Mouse (Mus musculus) hindbrain, embryonic 14.5 days (tissue): Measurements from ENCODE around the gene Dab1. TPM values are rescaled to one million over a fixed set of nuclear protein-coding genes. Genes with fewer than 3 reads are reported as not detected.
A peak's percentile ranks its signal among the peaks of the same experiment; 100 is the strongest.

ENCODE experiments used
- ATAC-seq: fragments of 200-750 bp; cut with Nextera tagmentation; 2 replicates; pipeline ENCODE4 v1.8.0; 2017; ENCODE audit warnings: moderate number of reproducible peaks, mild to moderate bottlenecking, moderate TSS enrichment, moderate library complexity; ENCODE audit not compliant: low FRiP score
- DNase-seq: peaks from one replicate; pipeline ENCODE4 v3.0.0-alpha.2; 2015; ENCODE audit warnings: low spot score
- H3K27ac ChIP-seq: fragments of 300-500 bp; sonication (generic); 2 replicates; pipeline ENCODE4 v1.5.1; 2014; ENCODE audit warnings: mild to moderate bottlenecking, moderate library complexity
- H3K27me3 ChIP-seq: fragments of 300-500 bp; sonication (generic); 2 replicates; pipeline ENCODE4 v1.6.1; 2014; ENCODE audit warnings: mild to moderate bottlenecking, low read length, mixed read lengths; ENCODE audit not compliant: control insufficient read depth, insufficient read depth
- H3K36me3 ChIP-seq: fragments of 300-500 bp; sonication (generic); replicated peaks from 2 replicates; pipeline ENCODE4 v1.6.1; 2014; ENCODE audit not compliant: control insufficient read depth, insufficient read depth
- H3K4me1 ChIP-seq: fragments of 300-500 bp; sonication (generic); replicated peaks from 2 replicates; pipeline ENCODE4 v1.6.1; 2014; ENCODE audit warnings: antibody characterized with exemption, low read length, mixed read lengths; ENCODE audit not compliant: control insufficient read depth, insufficient read depth
- H3K4me2 ChIP-seq: fragments of 300-500 bp; sonication (generic); replicated peaks from 2 replicates; pipeline ENCODE4 v1.6.1; 2014; ENCODE audit warnings: mild to moderate bottlenecking, moderate library complexity
- H3K4me3 ChIP-seq: fragments of 300-500 bp; sonication (generic); replicated peaks from 2 replicates; pipeline ENCODE4 v1.5.1; 2014; ENCODE audit warnings: mild to moderate bottlenecking, low read length
- H3K9ac ChIP-seq: fragments of 300-500 bp; sonication (generic); 2 replicates; pipeline ENCODE4 v1.6.1; 2014
- H3K9me3 ChIP-seq: fragments of 300-500 bp; sonication (generic); 2 replicates; pipeline ENCODE4 v1.6.1; 2016; ENCODE audit warnings: low read length; ENCODE audit not compliant: control insufficient read depth
- WGBS: fragments of 180-500 bp; shearing (Covaris S2); extraction: QIAGEN DNeasy Blood & Tissue Kit; methylation state at CpG from one replicate; pipeline ENCODE4 v1.1.7; 2014; 5-methylcytosine and 5-hydroxymethylcytosine counted together
- polyA plus RNA-seq: library from polyadenylated mRNA; unstranded; fragments of >200 nt; fragmentation: Nextera tagmentation; extraction: Ambion mirVana; gene quantifications from 2 replicates; pipeline ENCODE4 v1.2.1, GENCODE M21; 2014

The Dab1 gene
- polyA plus RNA-seq, 1 experiment from 2014 or later: 62.9 TPM

DNA sequence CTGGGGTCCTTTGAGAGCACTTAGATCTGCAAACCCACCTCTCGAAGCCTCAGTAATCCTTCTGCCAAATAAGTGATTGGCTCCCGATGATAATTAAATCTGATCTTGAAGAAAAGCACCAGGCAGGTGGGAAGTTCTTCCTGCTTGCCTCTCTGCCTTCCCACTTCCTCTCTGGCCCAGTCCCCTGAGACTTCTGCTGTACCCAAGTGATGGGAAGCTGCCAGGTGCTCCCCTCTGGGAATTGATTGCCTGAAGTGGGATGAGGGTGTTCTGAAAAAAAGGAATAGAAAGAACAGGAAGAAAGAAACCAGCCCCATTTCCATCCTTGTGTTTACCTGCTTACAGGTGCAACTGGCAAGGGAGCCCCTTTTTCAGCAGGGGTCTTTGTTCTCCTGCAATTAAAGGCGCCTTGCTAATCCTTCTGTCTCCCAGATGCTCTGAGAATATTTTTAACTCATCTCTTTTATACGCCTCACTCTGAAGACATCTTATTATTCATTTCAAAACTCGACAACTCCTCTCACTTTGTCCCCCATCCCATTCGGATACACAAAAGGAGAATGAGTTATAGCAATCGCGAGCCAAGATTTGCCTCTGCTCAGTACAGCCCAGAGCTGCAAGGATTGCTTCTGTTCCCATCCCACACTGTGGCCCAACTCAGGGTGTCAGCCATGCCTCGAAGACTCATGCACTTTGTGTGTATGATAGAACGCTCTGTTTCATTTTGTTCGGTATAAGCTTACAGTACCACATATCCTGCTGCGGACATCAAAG lies 1043.9 kb downstream of the Dab1 start:
- ATAC-seq (no peak), DNase-seq (no peak)
- 73% methylated on average over 12 of the region's 12 CpGs for WGBS
- no peak overlapping the region for H3K27ac ChIP-seq
- H3K4me2 ChIP-seq: no peak overlapping the region
- no peak overlapping the region for H3K4me3 ChIP-seq
- no peaks in the 10 kb centered on the region for H3K4me1 ChIP-seq
- no peaks in the 10 kb centered on the region for H3K27me3 ChIP-seq
- H3K36me3 ChIP-seq: no peaks in the 10 kb centered on the region
- no peak overlapping the region for H3K9ac ChIP-seq
- H3K9me3 ChIP-seq: no peaks in the 10 kb centered on the region

DNA sequence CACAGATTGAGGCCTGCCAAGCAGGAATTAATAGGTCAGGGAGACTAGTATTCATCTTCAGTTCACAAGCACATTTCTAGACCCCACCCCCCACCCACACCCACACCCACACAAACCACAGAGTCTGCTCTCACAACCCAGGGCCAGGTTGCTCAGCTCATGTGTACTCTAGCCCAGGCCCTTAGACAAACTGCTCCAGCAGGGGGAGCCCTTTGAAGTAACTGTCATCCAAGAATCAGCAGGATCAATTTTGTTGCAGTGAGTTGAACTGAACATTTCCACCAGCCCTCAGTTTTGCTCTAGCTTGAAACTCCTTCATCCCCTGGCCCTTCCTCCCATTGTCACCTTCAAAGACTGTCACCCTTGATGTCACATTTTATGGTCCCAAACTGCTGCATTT lies 1046.4 kb downstream of the Dab1 start:
- Histone ChIP-seq H3K4me2 (no peak overlapping the region), H3K27ac (no peak overlapping the region), H3K9ac (no peak overlapping the region), H3K4me3 (no peak overlapping the region), H3K27me3 (no peaks in the 10 kb centered on the region), H3K4me1 (no peaks in the 10 kb centered on the region), H3K36me3 (no peaks in the 10 kb centered on the region), H3K9me3 (no peaks in the 10 kb centered on the region)
- DNase-seq: peak; percentile 52
- no peak for ATAC-seq

DNA sequence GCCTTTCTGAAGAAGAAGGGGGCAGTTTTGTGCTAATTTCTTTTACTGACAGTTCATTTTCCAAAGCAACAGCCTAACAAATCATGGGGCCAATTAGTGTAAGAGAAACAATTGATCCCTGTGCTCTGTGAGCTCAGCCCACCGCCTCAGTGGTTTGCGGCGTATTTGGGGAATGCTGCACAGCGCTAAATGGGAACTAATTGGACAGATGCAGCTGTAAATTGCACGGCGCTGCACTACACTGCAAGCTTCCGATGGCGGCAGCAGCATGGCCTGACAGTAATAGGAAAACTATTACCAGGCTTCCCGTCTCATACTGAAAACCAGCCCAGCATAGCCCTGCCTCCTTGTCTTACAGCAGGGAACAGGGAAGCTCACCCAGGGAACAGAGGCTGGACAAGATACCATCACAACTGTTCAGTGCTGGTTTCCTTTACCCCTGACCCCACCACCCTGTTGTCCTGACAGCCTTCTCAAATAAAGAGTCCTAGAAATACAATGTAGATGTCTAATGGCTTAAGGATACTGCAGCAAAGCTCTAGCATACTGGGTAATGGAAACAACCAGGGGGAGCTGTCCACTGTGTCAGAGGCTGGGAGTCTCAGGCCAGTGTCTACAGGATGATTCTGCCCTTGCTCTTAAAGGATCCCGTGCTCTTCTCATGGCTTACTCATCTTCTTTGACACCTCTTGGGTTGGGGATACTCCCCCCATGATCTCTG lies 1047.8 kb downstream of the Dab1 start:
- DNase-seq: no peak

DNA sequence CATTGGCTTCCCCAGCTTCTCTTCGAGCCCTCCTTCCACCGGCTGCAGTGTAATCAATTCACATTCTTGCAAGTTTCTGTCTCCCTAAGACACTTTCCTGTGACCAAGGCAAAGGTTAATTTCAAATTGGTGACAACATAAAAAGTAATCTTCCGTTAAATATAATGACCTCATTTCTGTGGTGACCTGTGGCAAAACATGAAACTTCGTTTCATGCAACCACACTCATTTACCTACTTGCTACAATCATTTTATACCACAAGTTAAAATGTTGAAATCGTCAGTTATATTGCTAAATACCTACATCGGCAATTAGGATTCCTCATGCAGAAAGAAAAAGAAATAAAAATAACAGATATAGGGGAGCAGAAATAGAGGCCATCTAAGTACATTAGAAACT lies 1048.9 kb downstream of the Dab1 start:
- H3K36me3 ChIP-seq: no peaks in the 10 kb centered on the region
- no peaks in the 10 kb centered on the region for H3K9me3 ChIP-seq
- no peak overlapping the region for H3K27ac ChIP-seq
- no peaks in the 10 kb centered on the region for H3K27me3 ChIP-seq
- DNase-seq: no peak
- H3K4me3 ChIP-seq: no peak overlapping the region
- no peaks in the 10 kb centered on the region for H3K4me1 ChIP-seq
- no peak overlapping the region for H3K9ac ChIP-seq
- H3K4me2 ChIP-seq: no peak overlapping the region
- no peak for ATAC-seq
- 84% methylated on average over 6 of the region's 6 CpGs for WGBS

More for the DNA sequence above, 1047.8 kb downstream of the Dab1 start:
- whole genome bisulfite sequencing: 62% methylated on average over 10 of the region's 10 CpGs
- H3K36me3 ChIP-seq: no peaks in the 10 kb centered on the region
- H3K4me1 ChIP-seq: no peaks in the 10 kb centered on the region
- H3K9me3 ChIP-seq: no peaks in the 10 kb centered on the region
- no peak overlapping the region for H3K27ac ChIP-seq
- ATAC-seq: no peak
- H3K4me2 ChIP-seq: no peak overlapping the region
- H3K4me3 ChIP-seq: no peak overlapping the region
- no peaks in the 10 kb centered on the region for H3K27me3 ChIP-seq
- H3K9ac ChIP-seq: no peak overlapping the region

DNA sequence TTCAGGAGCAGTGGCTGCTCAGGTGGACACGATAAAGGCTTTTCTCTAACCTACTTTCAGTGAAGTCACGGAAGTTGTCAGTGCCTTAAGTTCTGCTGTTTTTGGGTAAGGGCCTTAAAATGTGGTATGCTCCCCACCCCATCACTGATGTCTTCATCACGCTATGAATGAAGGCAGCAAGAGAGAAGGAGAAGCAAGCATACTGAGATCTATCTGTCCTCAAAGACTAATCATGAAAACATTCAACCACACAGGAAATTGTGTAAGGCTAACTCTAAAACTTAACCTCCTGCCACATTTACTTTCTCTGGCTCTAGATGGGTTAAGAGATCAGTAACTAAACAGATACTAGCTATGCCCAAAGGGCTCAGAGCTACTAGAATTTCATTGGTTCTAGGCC lies 1050.2 kb downstream of the Dab1 start:
- 95% methylated on average over 3 of the region's 3 CpGs for WGBS
- DNase-seq: no peak

DNA sequence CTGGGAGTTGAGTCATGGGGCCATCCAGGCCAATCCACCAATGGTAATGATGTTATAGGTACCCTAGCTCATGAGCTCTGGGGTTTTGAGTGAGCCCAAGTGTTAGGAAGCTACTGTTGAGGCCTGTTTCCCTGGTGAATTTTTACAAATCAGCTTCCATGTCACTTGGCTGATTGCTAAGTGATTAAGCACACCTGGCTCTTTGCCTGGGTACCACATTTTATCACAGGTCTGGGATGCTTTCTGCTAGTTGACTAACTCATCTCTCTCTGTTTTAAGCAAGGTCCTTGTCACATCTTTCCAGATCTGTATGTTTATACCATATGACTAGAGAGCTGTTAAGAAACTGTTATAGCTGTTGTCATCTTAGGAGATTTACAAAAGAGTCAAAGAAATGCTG lies 1051.6 kb downstream of the Dab1 start:
- H3K27me3 ChIP-seq: no peaks in the 10 kb centered on the region
- ATAC-seq (no peak), DNase-seq (no peak)
- H3K36me3 ChIP-seq: no peaks in the 10 kb centered on the region
- H3K4me3 ChIP-seq: no peak overlapping the region
- no peaks in the 10 kb centered on the region for H3K4me1 ChIP-seq
- H3K4me2 ChIP-seq: no peak overlapping the region
- no peak overlapping the region for H3K9ac ChIP-seq
- no peaks in the 10 kb centered on the region for H3K9me3 ChIP-seq
- H3K27ac ChIP-seq: no peak overlapping the region

More for the DNA sequence above, 1050.2 kb downstream of the Dab1 start:
- Histone ChIP-seq H3K36me3 (no peaks in the 10 kb centered on the region), H3K4me1 (no peaks in the 10 kb centered on the region), H3K4me2 (no peak overlapping the region), H3K27me3 (no peaks in the 10 kb centered on the region), H3K9me3 (no peaks in the 10 kb centered on the region), H3K9ac (no peak overlapping the region), H3K27ac (no peak overlapping the region), H3K4me3 (no peak overlapping the region)
- no peak for ATAC-seq

DNA sequence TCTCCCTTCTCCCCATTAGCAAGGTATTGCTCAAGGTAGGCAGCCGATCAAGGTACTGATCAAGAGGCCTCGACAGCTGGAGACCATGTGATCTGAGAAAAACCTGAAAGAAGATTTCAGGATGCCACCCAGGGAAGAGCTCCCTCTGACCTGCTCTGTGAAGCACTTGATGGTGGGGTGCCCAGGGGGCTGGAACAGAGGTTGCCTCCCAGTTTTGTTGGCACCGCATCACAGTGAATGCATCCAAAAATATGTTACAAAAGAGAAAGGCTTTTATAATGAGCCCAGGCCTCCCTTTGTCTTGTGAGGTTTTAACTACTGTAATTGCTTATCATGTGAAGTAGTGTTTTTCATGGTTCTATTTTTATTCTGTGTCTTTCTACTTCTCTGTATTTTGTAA lies 1054.2 kb downstream of the Dab1 start:
- no peak overlapping the region for H3K4me3 ChIP-seq
- no peak overlapping the region for H3K9ac ChIP-seq
- no peaks in the 10 kb centered on the region for H3K9me3 ChIP-seq
- DNase-seq: no peak
- no peak for ATAC-seq
- H3K27ac ChIP-seq: no peak overlapping the region
- no peak overlapping the region for H3K4me2 ChIP-seq
- H3K4me1 ChIP-seq: no peaks in the 10 kb centered on the region
- H3K27me3 ChIP-seq: no peaks in the 10 kb centered on the region
- WGBS: 81% methylated on average over 3 of the region's 3 CpGs
- H3K36me3 ChIP-seq: no peaks in the 10 kb centered on the region

DNA sequence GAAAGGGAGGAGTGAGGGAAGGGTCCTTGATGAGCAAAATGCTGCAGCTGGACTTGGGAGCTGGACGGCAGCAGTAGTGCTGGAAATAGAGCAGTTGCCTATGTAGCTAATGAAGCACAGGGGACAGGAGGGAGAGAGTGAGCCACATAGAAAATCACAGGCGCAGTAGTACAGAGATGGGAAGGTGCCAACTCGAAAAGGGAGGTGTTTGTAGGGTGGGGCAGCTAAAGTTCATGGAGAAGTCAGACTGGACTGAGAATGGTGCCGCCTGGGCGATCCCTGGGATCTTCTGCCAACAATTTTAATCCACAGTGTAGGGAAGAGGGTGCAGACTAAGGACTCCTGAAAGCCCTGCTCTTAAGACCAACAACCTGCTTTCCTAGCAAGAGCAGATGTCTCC lies 1055.5 kb downstream of the Dab1 start:
- WGBS: 91% methylated on average over 5 of the region's 5 CpGs
- no peak overlapping the region for H3K9ac ChIP-seq
- DNase-seq: no peak
- no peak overlapping the region for H3K4me2 ChIP-seq
- H3K9me3 ChIP-seq: no peaks in the 10 kb centered on the region
- no peak overlapping the region for H3K4me3 ChIP-seq
- no peak for ATAC-seq
- H3K27ac ChIP-seq: no peak overlapping the region
- H3K4me1 ChIP-seq: no peaks in the 10 kb centered on the region
- no peaks in the 10 kb centered on the region for H3K27me3 ChIP-seq
- no peaks in the 10 kb centered on the region for H3K36me3 ChIP-seq

DNA sequence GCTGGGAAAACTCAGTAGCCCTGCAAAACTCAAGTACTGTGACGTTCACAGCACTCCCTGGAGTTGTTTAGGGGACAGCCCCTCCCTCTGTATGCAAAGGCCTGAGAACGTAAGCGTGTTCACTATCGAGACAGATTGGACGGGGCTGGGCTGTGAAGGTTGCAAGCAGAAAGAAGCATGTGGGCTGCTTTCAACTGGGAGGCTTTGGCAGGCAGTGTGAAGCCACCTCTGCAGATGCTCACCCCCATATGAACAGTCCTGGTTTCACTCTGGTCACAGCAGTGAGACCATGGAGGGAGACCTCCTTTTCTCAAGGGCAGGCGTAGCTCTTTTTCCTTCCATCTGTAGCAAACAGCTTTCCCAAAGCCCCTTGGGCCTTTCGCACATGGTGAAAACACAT lies 1059.1 kb downstream of the Dab1 start:
- WGBS: 72% methylated on average over 7 of the region's 7 CpGs
- Histone ChIP-seq H3K4me2 (no peak overlapping the region), H3K4me3 (no peak overlapping the region), H3K36me3 (no peaks in the 10 kb centered on the region), H3K27ac (no peak overlapping the region), H3K27me3 (no peaks in the 10 kb centered on the region), H3K9me3 (no peaks in the 10 kb centered on the region), H3K4me1 (no peaks in the 10 kb centered on the region), H3K9ac (no peak overlapping the region)
- no peak for DNase-seq
- ATAC-seq: no peak
